Mouse (Mus musculus) lung, postnatal 25 days (tissue): Measurements from ENCODE around the gene Klhl3.
A peak's percentile ranks its signal among the peaks of the same experiment; 100 is the strongest.

ENCODE experiments used
- DNase-seq: peaks from one replicate; pipeline ENCODE4 v3.0.0; 2022; ENCODE audit warnings: low spot score

Klhl3 gene

GRCm38 (mm10) chr13:58066496-58067389 is 46.6 kb downstream of the Klhl3 start:
- peak; percentile 57 for DNase-seq

GRCm38 (mm10) chr13:58066081-58066495 is 47.3 kb downstream of the Klhl3 start:
- no peak for DNase-seq

GRCm38 (mm10) chr13:58065316-58065715 is 48.1 kb downstream of the Klhl3 start:
- no peak for DNase-seq

- peak; percentile 46 for DNase-seq
Observed at GRCm38 (mm10) chr13:58057953-58058870, 55.2 kb downstream of the Klhl3 start.

GRCm38 (mm10) chr13:58056618-58057017 is 56.8 kb downstream of the Klhl3 start:
- no peak for DNase-seq

- no peak for DNase-seq
Observed at GRCm38 (mm10) chr13:58053628-58054027, 59.8 kb downstream of the Klhl3 start.

- DNase-seq = no peak
Observed at GRCm38 (mm10) chr13:58051654-58052053, 61.7 kb downstream of the Klhl3 start.

GRCm38 (mm10) chr13:58051251-58051650 is 62.1 kb downstream of the Klhl3 start:
- no peak for DNase-seq

- DNase-seq = no peak
Observed at GRCm38 (mm10) chr13:58049121-58049520, 64.3 kb downstream of the Klhl3 start.

GRCm38 (mm10) chr13:58048076-58048475 is 65.3 kb downstream of the Klhl3 start:
- DNase-seq = no peak

GRCm38 (mm10) chr13:58046178-58046577 is 67.2 kb downstream of the Klhl3 start:
- no peak for DNase-seq

- no peak for DNase-seq
Observed at GRCm38 (mm10) chr13:58045278-58045677, 68.1 kb downstream of the Klhl3 start.

GRCm38 (mm10) chr13:58043278-58043677 is 70.1 kb downstream of the Klhl3 start:
- no peak for DNase-seq

GRCm38 (mm10) chr13:58040112-58040511 is 73.3 kb downstream of the Klhl3 start:
- no peak for DNase-seq

GRCm38 (mm10) chr13:58037506-58037905 is 75.9 kb downstream of the Klhl3 start:
- DNase-seq = no peak

- DNase-seq = peak; percentile 70
Observed at GRCm38 (mm10) chr13:58035470-58036156, 77.8 kb downstream of the Klhl3 start.

GRCm38 (mm10) chr13:58034985-58035384 is 78.4 kb downstream of the Klhl3 start:
- DNase-seq = no peak

GRCm38 (mm10) chr13:58034507-58034906 is 78.9 kb downstream of the Klhl3 start:
- no peak for DNase-seq

GRCm38 (mm10) chr13:58031755-58032154 is 81.6 kb downstream of the Klhl3 start:
- peak; percentile 54 for DNase-seq

GRCm38 (mm10) chr13:58027115-58027514 is 86.3 kb downstream of the Klhl3 start:
- no peak for DNase-seq

GRCm38 (mm10) chr13:58025701-58026414 is 87.5 kb downstream of the Klhl3 start:
- DNase-seq = no peak
